Comparison of ENCODE assay signal across 10 mouse cellular contexts in the genomic region with DNA sequence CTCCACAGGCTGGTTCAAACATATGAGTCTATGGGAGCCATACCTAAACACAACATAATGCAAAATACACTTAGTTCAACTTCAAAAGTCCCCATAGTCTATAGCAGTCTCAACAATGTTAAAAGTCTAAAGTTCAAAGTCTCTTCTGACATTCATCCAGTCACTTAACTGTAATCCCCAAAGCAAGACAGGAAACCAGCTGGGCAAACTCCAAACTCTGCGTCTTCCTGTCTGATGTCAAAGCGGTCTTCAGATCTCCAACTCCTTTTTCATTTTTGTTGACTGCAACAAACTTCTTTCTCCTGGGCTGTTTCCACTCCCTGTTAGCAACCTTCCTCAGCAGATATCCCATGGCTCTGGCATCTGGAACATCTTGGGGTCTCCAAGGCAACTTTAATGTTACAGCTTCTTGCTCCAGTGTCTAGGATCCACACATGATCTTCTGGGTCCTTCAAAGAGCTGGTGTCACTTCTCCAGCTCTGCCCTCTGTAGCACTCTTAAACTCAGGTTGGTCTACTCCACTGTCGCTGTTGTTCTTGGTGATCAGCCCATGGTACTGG. TPM values are rescaled to one million over a fixed set of nuclear protein-coding genes. Genes with fewer than 3 reads are reported as not detected.
A peak's percentile ranks its signal among the peaks of the same experiment; 100 is the strongest.
DNase-seq lines count a peak whose midpoint lies in the region; TF ChIP-seq lines count a peak whose summit lies in the region.
"Not testable (repeated sequence)": the region's sequence is repeated elsewhere in the genome, so short reads cannot be mapped to it uniquely, and the experiment has no call there.
"Had no signal": no experiment of that assay in that cellular context is flagged by ENCODE, and none has a peak within 500 bp of the region (broad histone marks: within the 10 kb centered on the region; RNA-seq: fewer than 3 reads in every experiment).

No protein-coding gene starts in this region.

- not testable (repeated sequence) for H3K4me1 ChIP-seq in brown adipose tissue, adult 24 weeks (ENCODE audit: control insufficient read depth, insufficient read depth, insufficient read length, low read length); kidney, adult 2 months (ENCODE audit: control insufficient read depth, insufficient read depth, low read length); spleen, adult 2 months (ENCODE audit: control insufficient read depth, insufficient read depth, insufficient read length)

- DNase-seq in CD8-positive naive resting alpha-beta T cell, adult 2 months (ENCODE audit: low read depth in 2 of 2, low spot score in 2 of 2): peak; percentile 17 to 37
- peak; percentile 75 for DNase-seq in kidney, adult 2 months
- DNase-seq in kidney, postnatal 14 days: peak; percentile 42
- DNase-seq in spleen, adult 2 months (ENCODE audit: low read depth in 1 of 2, low spot score in 2 of 2): not testable (repeated sequence)
- DNase-seq in thymus, postnatal 10 days (ENCODE audit: low spot score in 2 of 2): peak; percentile 41 to 44
- peak; percentile 49 for DNase-seq in thymus, postnatal 4 days

- H3K36me3 ChIP-seq in kidney, adult 2 months (ENCODE audit: control insufficient read depth, insufficient read depth, low read length); spleen, adult 2 months (ENCODE audit: control insufficient read depth, insufficient read depth, low read length): not testable (repeated sequence)

- TF ChIP-seq POLR2A in kidney, adult 2 months (IDR thresholded peaks at IDR 0.05; ENCODE audit: low read depth, low read length); spleen, adult 2 months (IDR thresholded peaks at IDR 0.05; ENCODE audit: low read depth, low read length): not testable (repeated sequence)

- TF ChIP-seq CTCF in kidney, adult 2 months (conservative IDR thresholded peaks at IDR 0.05; ENCODE audit: insufficient read depth, insufficient read length, low read depth, low read length); spleen, adult 2 months (IDR thresholded peaks at IDR 0.05; ENCODE audit: extremely low read depth, insufficient read depth, insufficient read length, insufficient replicate concordance): not testable (repeated sequence)

- not testable (repeated sequence) for H3K27me3 ChIP-seq in kidney, adult 2 months (replicated peaks; ENCODE audit: control insufficient read depth, insufficient read depth, low read length); spleen, adult 2 months (ENCODE audit: control insufficient read depth, insufficient read depth, low read length)

- WGBS in kidney, adult 2 months: 55% methylated on average over 3 of the region's 3 CpGs
- 31% methylated on average over 3 of the region's 3 CpGs for WGBS in spleen, adult 2 months

- peak overlapping the region; percentile 41 for H3K4me3 ChIP-seq in brown adipose tissue, adult 24 weeks (ENCODE audit: insufficient read depth, low read depth, low read length)
- not testable (repeated sequence) for H3K4me3 ChIP-seq in kidney, adult 2 months (ENCODE audit: insufficient read depth, low read depth, low read length); spleen, adult 2 months (ENCODE audit: extremely low read depth, insufficient read depth, insufficient read length)

- H3K27ac ChIP-seq in brown adipose tissue, adult 24 weeks (replicated peaks; ENCODE audit: low read depth, low read length): peak overlapping the region; percentile 79
- H3K27ac ChIP-seq in kidney, adult 2 months (ENCODE audit: insufficient read depth, low read depth, low read length): not testable (repeated sequence)
- peak overlapping the region; percentile 47; the same call in 1 of the 2 replicates for H3K27ac ChIP-seq in spleen, adult 2 months (ENCODE audit: insufficient read depth, low read length)

RNA-seq across cellular contexts. Expression of a gene that starts 12.8 kb away (rescaled TPM):
- 473 and 1,174 TPM in 2 replicates for polyA plus RNA-seq in brown adipose tissue, adult 24 weeks (2012; ENCODE audit: insufficient read depth, insufficient read length, missing spikeins)
- 175 and 201 TPM in 2 replicates for polyA plus RNA-seq in kidney, adult 2 months (2012; rRNA removed)
- polyA plus RNA-seq in spleen, adult 2 months (2012; rRNA removed): 60.8 and 66.5 TPM in 2 replicates

RNA-seq across cellular contexts. Expression of a gene that starts 22.0 kb away (rescaled TPM):
- polyA plus RNA-seq in brown adipose tissue, adult 24 weeks (2012; ENCODE audit: insufficient read depth, insufficient read length, missing spikeins): 219 and 423 TPM in 2 replicates
- 125 and 136 TPM in 2 replicates for polyA plus RNA-seq in kidney, adult 2 months (2012; rRNA removed)
- polyA plus RNA-seq in spleen, adult 2 months (2012; rRNA removed): 32.9 and 33.5 TPM in 2 replicates
- polyA plus RNA-seq: forebrain, embryonic 12.5 days; hindbrain, embryonic 10.5 days; hindbrain, embryonic 14.5 days had no signal
